Mouse (Mus musculus) stomach, embryonic 14.5 days (tissue): ENCODE results near the gene Jade3. TPM values are rescaled to one million over a fixed set of nuclear protein-coding genes. Genes with fewer than 3 reads are reported as not detected.

Experiments
- ATAC-seq: fragments of 200-750 bp; cut with Nextera tagmentation; 2 replicates; pipeline ENCODE4 v1.8.0; 2017; ENCODE audit warnings: low read depth, moderate TSS enrichment; ENCODE audit not compliant: insufficient number of reproducible peaks, insufficient read depth, low FRiP score
- H3K27ac ChIP-seq: fragments of 300-500 bp; sonication (generic); 2 replicates; pipeline ENCODE4 v1.5.1; 2014; ENCODE audit warnings: mild to moderate bottlenecking, low read length, moderate library complexity, mixed read lengths
- H3K27me3 ChIP-seq: fragments of 300-500 bp; sonication (generic); 2 replicates; pipeline ENCODE4 v1.6.1; 2014; ENCODE audit warnings: low read length, control low read depth, mixed read lengths; ENCODE audit not compliant: control insufficient read depth, insufficient read depth
- H3K36me3 ChIP-seq: fragments of 300-500 bp; sonication (generic); 2 replicates; pipeline ENCODE4 v1.6.1; 2014; ENCODE audit warnings: mild to moderate bottlenecking, control low read depth, low read length, moderate library complexity, mixed read lengths; ENCODE audit not compliant: control insufficient read depth, insufficient read depth
- H3K4me1 ChIP-seq: fragments of 300-500 bp; sonication (generic); 2 replicates; pipeline ENCODE4 v1.6.1; 2014; ENCODE audit warnings: low read length, control low read depth, mixed read lengths; ENCODE audit not compliant: control insufficient read depth, insufficient read depth
- H3K4me2 ChIP-seq: fragments of 300-500 bp; sonication (generic); replicated peaks from 2 replicates; pipeline ENCODE4 v1.6.1; 2014; ENCODE audit warnings: low read depth, low read length, control low read depth
- H3K4me3 ChIP-seq: fragments of 300-500 bp; sonication (generic); 2 replicates; pipeline ENCODE4 v1.5.1; 2014; ENCODE audit warnings: low read depth, low read length, control low read depth
- H3K9ac ChIP-seq: fragments of 300-500 bp; sonication (generic); replicated peaks from 2 replicates; pipeline ENCODE4 v1.6.1; 2014; ENCODE audit warnings: low read depth, mild to moderate bottlenecking, control low read depth, low read length, moderate library complexity, mixed read lengths
- H3K9me3 ChIP-seq: fragments of 300-500 bp; sonication (generic); 2 replicates; pipeline ENCODE4 v1.6.1; 2016; ENCODE audit warnings: low read depth, low read length, control low read depth; ENCODE audit not compliant: control insufficient read depth
- WGBS: fragments of 180-500 bp; shearing (Covaris S2); extraction: QIAGEN DNeasy Blood & Tissue Kit; methylation state at CpG from one replicate; pipeline ENCODE4 v1.1.7; 2014; 5-methylcytosine and 5-hydroxymethylcytosine counted together
- polyA plus RNA-seq: library from polyadenylated mRNA; unstranded; fragments of >200 nt; fragmentation: Nextera tagmentation; extraction: Ambion mirVana; gene quantifications from 2 replicates; pipeline ENCODE4 v1.2.1, GENCODE M21; 2014

Gene Jade3
- polyA plus RNA-seq, 1 experiment from 2014 or later, result 8.6 TPM

DNA sequence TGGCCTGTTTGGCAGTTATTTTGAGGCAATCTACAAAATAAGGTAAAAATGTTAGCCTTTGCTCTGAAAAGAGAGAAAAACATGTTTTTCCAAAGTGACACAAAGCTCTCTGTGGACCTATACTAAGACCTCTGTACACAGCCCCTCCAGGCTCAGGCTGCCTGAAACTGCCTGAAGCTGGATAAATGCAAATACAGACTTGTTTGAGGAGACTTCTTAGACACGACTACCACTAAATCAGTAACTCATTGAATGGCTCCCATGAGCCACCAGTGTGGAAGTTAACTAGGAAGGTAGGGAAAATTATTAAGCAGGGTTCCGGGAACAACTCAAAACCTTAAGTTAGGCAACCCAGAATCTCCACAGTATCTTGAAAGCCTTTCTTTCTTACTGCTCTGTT, 17.8 kb upstream of the Jade3 start:
- Histone ChIP-seq H3K27me3 (no peaks in the 10 kb centered on the region), H3K4me1 (no peaks in the 10 kb centered on the region), H3K36me3 (no peaks in the 10 kb centered on the region), H3K4me2 (no peak overlapping the region), H3K9me3 (no peaks in the 10 kb centered on the region), H3K9ac (no peak overlapping the region), H3K4me3 (no peak overlapping the region), H3K27ac (no peak overlapping the region)
- ATAC-seq, result no peak
- 52% methylated on average over 2 of the region's 2 CpGs for whole genome bisulfite sequencing

GRCm38 (mm10) chrX:20411382-20411781, 14.1 kb upstream of the Jade3 start:
- 87% methylated on average over 4 of the region's 4 CpGs for WGBS

GRCm38 (mm10) chrX:20412221-20412620, 13.3 kb upstream of the Jade3 start:
- no peaks in the 10 kb centered on the region for H3K36me3 ChIP-seq
- H3K9me3 ChIP-seq, result no peaks in the 10 kb centered on the region
- no peak overlapping the region for H3K9ac ChIP-seq
- H3K4me2 ChIP-seq, result no peak overlapping the region
- ATAC-seq, result no peak
- H3K4me3 ChIP-seq, result no peak overlapping the region
- WGBS, result 73% methylated on average over 3 of the region's 3 CpGs
- no peaks in the 10 kb centered on the region for H3K27me3 ChIP-seq
- no peaks in the 10 kb centered on the region for H3K4me1 ChIP-seq
- H3K27ac ChIP-seq, result no peak overlapping the region

More at GRCm38 (mm10) chrX:20411382-20411781, 14.1 kb upstream of the Jade3 start:
- Histone ChIP-seq H3K4me1 (no peaks in the 10 kb centered on the region), H3K4me3 (no peak overlapping the region), H3K27ac (no peak overlapping the region), H3K36me3 (no peaks in the 10 kb centered on the region), H3K9me3 (no peaks in the 10 kb centered on the region), H3K9ac (no peak overlapping the region), H3K27me3 (no peaks in the 10 kb centered on the region), H3K4me2 (no peak overlapping the region)
- ATAC-seq, result no peak

- no peak for ATAC-seq
- Histone ChIP-seq H3K9me3 (no peaks in the 10 kb centered on the region), H3K4me1 (no peaks in the 10 kb centered on the region), H3K4me2 (no peak overlapping the region), H3K27ac (no peak overlapping the region), H3K27me3 (no peaks in the 10 kb centered on the region), H3K36me3 (no peaks in the 10 kb centered on the region), H3K9ac (no peak overlapping the region), H3K4me3 (no peak overlapping the region)
- WGBS, result 48% methylated on average over 10 of the region's 10 CpGs
Measured at GRCm38 (mm10) chrX:20414885-20415622, 10.4 kb upstream of the Jade3 start.

- Histone ChIP-seq H3K4me3 (no peak overlapping the region), H3K9ac (no peak overlapping the region), H3K36me3 (no peaks in the 10 kb centered on the region), H3K9me3 (no peaks in the 10 kb centered on the region), H3K27me3 (no peaks in the 10 kb centered on the region), H3K4me2 (no peak overlapping the region), H3K27ac (no peak overlapping the region), H3K4me1 (no peaks in the 10 kb centered on the region)
- 86% methylated on average over 2 of the region's 2 CpGs for WGBS
- ATAC-seq, result no peak
Measured at GRCm38 (mm10) chrX:20418461-20418860, 7.0 kb upstream of the Jade3 start.

DNA sequence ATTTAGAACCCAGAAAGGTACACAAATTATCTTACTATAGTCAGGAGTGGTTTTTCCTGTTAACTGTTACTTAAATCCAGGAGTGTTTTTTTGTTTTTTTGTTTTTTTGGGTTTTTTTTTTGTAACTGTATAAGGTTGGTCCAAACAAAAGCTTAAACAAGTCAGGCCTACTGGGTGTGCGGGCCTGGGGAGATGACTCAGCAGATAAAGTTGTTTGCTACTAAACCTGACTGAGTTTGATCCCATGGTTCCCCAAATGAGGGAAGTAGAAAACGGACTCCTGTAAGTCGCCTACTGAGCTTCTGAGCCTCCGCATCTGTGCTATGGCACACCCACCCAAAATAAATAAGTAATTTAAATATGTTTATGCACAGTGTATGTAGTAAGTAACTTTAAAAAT, 6.0 kb upstream of the Jade3 start:
- H3K4me1 ChIP-seq, result no peaks in the 10 kb centered on the region
- no peak overlapping the region for H3K4me2 ChIP-seq
- H3K27ac ChIP-seq, result no peak overlapping the region
- no peaks in the 10 kb centered on the region for H3K36me3 ChIP-seq
- WGBS, result 82% methylated on average over 4 of the region's 4 CpGs
- no peak for ATAC-seq
- H3K27me3 ChIP-seq, result no peaks in the 10 kb centered on the region
- H3K4me3 ChIP-seq, result no peak overlapping the region
- H3K9ac ChIP-seq, result no peak overlapping the region
- no peaks in the 10 kb centered on the region for H3K9me3 ChIP-seq

DNA sequence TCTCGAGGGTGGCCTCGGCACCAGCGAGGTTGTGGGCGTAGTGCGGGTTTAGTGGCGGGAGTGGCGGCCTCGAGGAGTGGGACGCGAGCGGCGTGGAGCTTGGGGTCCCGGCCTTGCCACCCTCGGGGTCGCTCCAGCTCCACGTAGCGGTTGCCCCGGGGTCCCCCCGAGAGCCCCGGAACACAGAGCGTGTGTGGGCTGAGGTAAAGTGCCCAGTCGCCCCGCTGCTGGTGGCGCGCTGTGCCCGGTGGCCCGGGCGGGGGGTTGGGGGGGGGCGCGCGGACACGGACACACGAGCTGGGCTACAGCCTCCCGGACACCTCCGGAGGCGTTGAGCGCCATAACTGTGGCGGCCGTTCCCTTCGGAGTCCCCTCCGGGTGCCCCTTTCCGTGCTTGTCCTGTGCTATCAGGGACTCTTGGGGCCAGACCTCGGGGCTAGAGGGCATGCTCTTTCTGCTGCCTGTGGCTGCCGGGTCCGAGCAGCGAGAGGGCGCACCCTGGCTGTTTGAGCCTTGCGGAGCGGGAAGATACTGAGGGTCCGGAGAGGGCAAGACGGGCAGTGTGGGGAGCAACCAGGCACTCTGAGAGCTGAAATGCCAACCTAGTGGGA, 456 bp downstream of the Jade3 start:
- H3K4me3 ChIP-seq, result peak overlapping the region; percentile 58

GRCm38 (mm10) chrX:20483213-20483612, 57.7 kb downstream of the Jade3 start:
- Histone ChIP-seq H3K9ac (no peak overlapping the region), H3K36me3 (no peaks in the 10 kb centered on the region), H3K4me3 (no peak overlapping the region), H3K9me3 (no peaks in the 10 kb centered on the region), H3K4me1 (no peaks in the 10 kb centered on the region), H3K4me2 (no peak overlapping the region), H3K27ac (no peak overlapping the region), H3K27me3 (no peaks in the 10 kb centered on the region)
- 75% methylated on average over 2 of the region's 2 CpGs for WGBS
- no peak for ATAC-seq

More for the DNA sequence above, 456 bp downstream of the Jade3 start:
- no peaks in the 10 kb centered on the region for H3K9me3 ChIP-seq
- H3K4me1 ChIP-seq, result no peaks in the 10 kb centered on the region
- H3K4me2 ChIP-seq, result peak overlapping the region; percentile 45
- no peaks in the 10 kb centered on the region for H3K36me3 ChIP-seq
- H3K27ac ChIP-seq, result peak overlapping the region; percentile 75
- peak; percentile 24; the same call in 1 of the 2 replicates for ATAC-seq
- no peaks in the 10 kb centered on the region for H3K27me3 ChIP-seq
- 23% methylated on average over 39 of the region's 51 CpGs for WGBS
- H3K9ac ChIP-seq, result peak overlapping the region; percentile 48
